Mouse (Mus musculus): ENCODE results near the gene Chmp6. TPM values are rescaled to one million over a fixed set of nuclear protein-coding genes. Genes with fewer than 3 reads are reported as not detected.

The Chmp6 gene
- polyA plus RNA-seq, 1 experiment from 2014 or later = 100 TPM

DNA sequence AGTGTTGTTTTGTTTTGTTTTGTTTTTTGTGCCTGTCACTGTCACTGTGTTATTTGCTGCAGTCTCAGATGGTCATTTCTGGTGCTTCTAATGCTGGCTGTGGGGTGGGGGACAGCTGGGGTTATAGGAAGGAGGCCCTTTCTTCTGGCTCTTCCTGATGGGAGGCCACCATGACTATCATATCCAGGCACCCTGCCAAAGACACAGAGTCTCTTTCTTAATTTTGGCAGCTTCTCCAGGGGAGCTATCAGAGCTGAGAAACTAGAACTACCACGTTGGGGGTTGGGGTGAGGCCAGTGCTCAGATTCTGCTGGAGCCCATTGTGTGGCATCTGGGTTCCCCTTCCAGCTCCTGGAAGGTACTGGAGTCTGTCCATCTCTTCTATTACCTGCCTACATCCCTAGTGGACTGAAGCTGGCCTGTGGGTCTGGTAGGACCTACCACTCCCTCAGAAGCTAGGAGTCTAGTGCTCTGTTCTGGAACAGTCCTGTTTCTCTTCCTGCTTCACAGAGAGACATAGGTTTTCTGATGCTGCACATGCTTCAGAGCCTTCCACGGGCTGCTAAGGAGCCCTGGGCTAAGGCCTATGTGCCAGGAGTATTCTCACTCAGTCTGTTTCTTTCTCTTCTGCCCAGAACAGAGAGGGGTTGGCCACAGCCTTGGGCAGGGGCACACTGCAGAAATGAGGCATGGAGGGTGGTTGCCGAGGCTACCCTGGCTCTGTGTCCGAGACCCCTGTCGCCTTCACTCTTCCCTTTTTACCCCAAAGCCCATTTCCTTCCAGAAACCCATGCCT is 39.4 kb downstream of the Chmp6 start:
- no peak for ATAC-seq (ENCODE audit: low FRiP score, low TSS enrichment)

DNA sequence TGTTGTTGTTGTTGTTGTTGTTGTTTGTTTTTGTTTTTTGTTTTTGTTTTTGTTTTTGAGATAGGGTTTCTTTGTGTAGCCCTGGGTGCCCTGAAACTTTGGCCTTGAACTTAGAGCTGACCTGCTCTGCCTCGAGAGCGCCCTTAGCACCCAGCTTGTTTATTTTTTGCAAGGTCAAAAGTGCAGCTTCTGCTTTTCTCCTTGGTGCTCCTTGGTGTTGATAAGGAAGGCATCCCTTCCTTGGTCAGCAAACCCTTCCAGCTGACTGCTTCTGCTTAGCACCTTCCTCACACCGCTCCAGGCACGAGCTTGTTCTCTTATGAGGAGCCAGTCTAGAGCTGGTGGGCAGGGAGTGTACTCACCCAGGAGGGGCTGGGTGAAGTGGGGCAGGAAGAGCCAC is 41.0 kb downstream of the Chmp6 start:
- Histone ChIP-seq H3K4me2 (ENCODE audit: low read length) (no peak overlapping the region), H3K36me3 (ENCODE audit: control insufficient read depth, insufficient read depth, low read length) (no peaks in the 10 kb centered on the region), H3K9ac (replicated peaks; ENCODE audit: low read length) (no peak overlapping the region), H3K4me1 (ENCODE audit: control insufficient read depth, insufficient read depth, low read length) (no peaks in the 10 kb centered on the region), H3K27me3 (ENCODE audit: control insufficient read depth, insufficient read depth, low read length) (no peaks in the 10 kb centered on the region), H3K27ac (replicated peaks; ENCODE audit: low read depth, low read length) (no peak overlapping the region), H3K9me3 (ENCODE audit: control insufficient read depth, low read length) (no peaks in the 10 kb centered on the region), H3K4me3 (replicated peaks; ENCODE audit: low read depth, low read length) (no peak overlapping the region)
- 91% methylated on average over 4 of the region's 4 CpGs for WGBS
- DNase-seq (no peak), ATAC-seq (ENCODE audit: low FRiP score, low TSS enrichment) (no peak)

More for the DNA sequence above, 39.4 kb downstream of the Chmp6 start:
- Histone ChIP-seq H3K27me3 (ENCODE audit: control insufficient read depth, insufficient read depth, low read length) (no peaks in the 10 kb centered on the region), H3K4me3 (replicated peaks; ENCODE audit: low read depth, low read length) (no peak overlapping the region), H3K4me2 (ENCODE audit: low read length) (no peak overlapping the region), H3K4me1 (ENCODE audit: control insufficient read depth, insufficient read depth, low read length) (no peaks in the 10 kb centered on the region), H3K9ac (replicated peaks; ENCODE audit: low read length) (no peak overlapping the region), H3K27ac (replicated peaks; ENCODE audit: low read depth, low read length) (no peak overlapping the region), H3K36me3 (ENCODE audit: control insufficient read depth, insufficient read depth, low read length) (no peaks in the 10 kb centered on the region), H3K9me3 (ENCODE audit: control insufficient read depth, low read length) (no peaks in the 10 kb centered on the region)
- WGBS = 57% methylated on average over 5 of the region's 5 CpGs
- DNase-seq = no peak

DNA sequence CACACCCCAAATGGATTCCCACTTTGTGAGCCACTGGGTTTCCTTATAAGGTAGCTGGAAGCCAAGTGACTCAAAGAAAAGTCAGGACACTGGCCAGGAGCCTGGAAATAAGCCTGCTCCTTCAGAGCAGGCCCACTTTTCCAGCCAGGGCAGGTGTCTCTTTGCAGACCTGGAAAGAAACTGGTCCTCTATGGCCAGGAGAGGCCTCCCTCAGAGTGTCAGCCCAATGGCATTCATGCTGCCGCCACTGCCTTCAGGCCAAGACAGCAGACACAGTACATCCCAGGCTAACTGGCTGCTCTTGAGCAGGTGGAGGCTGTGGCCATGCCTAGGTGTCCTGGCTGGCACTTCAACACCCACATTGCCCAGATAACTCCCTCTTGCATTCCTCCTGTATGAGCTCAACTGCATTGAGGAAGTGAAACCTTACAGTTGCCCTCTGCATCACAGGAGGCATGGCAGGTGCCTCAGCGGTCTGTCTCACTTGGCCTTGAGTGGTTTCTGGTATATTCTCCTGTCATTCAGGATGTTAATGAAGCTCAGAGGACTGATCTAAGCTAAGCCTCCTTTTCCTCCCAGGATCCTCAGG is 41.6 kb downstream of the Chmp6 start:
- Histone ChIP-seq H3K36me3 (ENCODE audit: control insufficient read depth, insufficient read depth, low read length) (no peaks in the 10 kb centered on the region), H3K4me1 (ENCODE audit: control insufficient read depth, insufficient read depth, low read length) (no peaks in the 10 kb centered on the region), H3K27ac (replicated peaks; ENCODE audit: low read depth, low read length) (0 out of 2 replicates have a peak overlapping the region, but pooled peaks have one; percentile 45), H3K9me3 (ENCODE audit: control insufficient read depth, low read length) (no peaks in the 10 kb centered on the region), H3K9ac (replicated peaks; ENCODE audit: low read length) (no peak overlapping the region), H3K4me2 (ENCODE audit: low read length) (no peak overlapping the region), H3K27me3 (ENCODE audit: control insufficient read depth, insufficient read depth, low read length) (no peaks in the 10 kb centered on the region), H3K4me3 (replicated peaks; ENCODE audit: low read depth, low read length) (no peak overlapping the region)
- 86% methylated on average over 2 of the region's 2 CpGs for WGBS
- DNase-seq (no peak), ATAC-seq (ENCODE audit: low FRiP score, low TSS enrichment) (no peak)

- Histone ChIP-seq H3K4me3 (replicated peaks; ENCODE audit: low read depth, low read length) (no peak overlapping the region), H3K4me2 (ENCODE audit: low read length) (no peak overlapping the region), H3K4me1 (ENCODE audit: control insufficient read depth, insufficient read depth, low read length) (no peaks in the 10 kb centered on the region), H3K27me3 (ENCODE audit: control insufficient read depth, insufficient read depth, low read length) (no peaks in the 10 kb centered on the region), H3K27ac (replicated peaks; ENCODE audit: low read depth, low read length) (no peak overlapping the region), H3K9ac (replicated peaks; ENCODE audit: low read length) (no peak overlapping the region), H3K9me3 (ENCODE audit: control insufficient read depth, low read length) (no peaks in the 10 kb centered on the region), H3K36me3 (ENCODE audit: control insufficient read depth, insufficient read depth, low read length) (no peaks in the 10 kb centered on the region)
- 74% methylated on average over 3 of the region's 3 CpGs for WGBS
- ATAC-seq (ENCODE audit: low FRiP score, low TSS enrichment) (no peak), DNase-seq (no peak)
Observed at GRCm38 (mm10) chr11:119955432-119955831, 42.2 kb downstream of the Chmp6 start.

DNA sequence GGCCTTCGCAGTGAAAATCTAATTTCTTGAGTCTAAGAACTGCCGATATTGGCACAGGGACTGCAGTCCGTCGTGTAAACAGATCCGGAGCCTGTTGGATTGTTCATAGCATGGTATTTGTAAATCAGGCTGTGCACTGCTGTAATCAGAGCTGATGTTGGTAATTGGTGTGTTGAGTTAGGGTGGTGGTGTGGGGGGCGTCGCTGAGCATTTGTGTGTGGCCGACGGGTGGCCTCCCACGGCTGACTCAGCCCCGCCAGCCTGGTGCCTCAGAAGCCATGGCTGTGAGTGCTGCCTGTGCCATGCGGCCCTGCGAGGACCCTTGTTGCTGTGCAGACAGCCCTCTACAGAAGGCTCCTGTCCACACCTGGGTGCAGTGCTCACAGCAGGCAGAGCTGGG is 43.3 kb downstream of the Chmp6 start:
- DNase-seq = no peak
- no peaks in the 10 kb centered on the region for H3K36me3 ChIP-seq (ENCODE audit: control insufficient read depth, insufficient read depth, low read length)
- H3K4me1 ChIP-seq (ENCODE audit: control insufficient read depth, insufficient read depth, low read length) = no peaks in the 10 kb centered on the region
- WGBS = 88% methylated on average over 13 of the region's 13 CpGs
- H3K27ac ChIP-seq (replicated peaks; ENCODE audit: low read depth, low read length) = no peak overlapping the region
- no peaks in the 10 kb centered on the region for H3K9me3 ChIP-seq (ENCODE audit: control insufficient read depth, low read length)
- H3K27me3 ChIP-seq (ENCODE audit: control insufficient read depth, insufficient read depth, low read length) = no peaks in the 10 kb centered on the region
- H3K4me2 ChIP-seq (ENCODE audit: low read length) = no peak overlapping the region
- H3K9ac ChIP-seq (replicated peaks; ENCODE audit: low read length) = no peak overlapping the region
- H3K4me3 ChIP-seq (replicated peaks; ENCODE audit: low read depth, low read length) = no peak overlapping the region
- no peak for ATAC-seq (ENCODE audit: low FRiP score, low TSS enrichment)

DNA sequence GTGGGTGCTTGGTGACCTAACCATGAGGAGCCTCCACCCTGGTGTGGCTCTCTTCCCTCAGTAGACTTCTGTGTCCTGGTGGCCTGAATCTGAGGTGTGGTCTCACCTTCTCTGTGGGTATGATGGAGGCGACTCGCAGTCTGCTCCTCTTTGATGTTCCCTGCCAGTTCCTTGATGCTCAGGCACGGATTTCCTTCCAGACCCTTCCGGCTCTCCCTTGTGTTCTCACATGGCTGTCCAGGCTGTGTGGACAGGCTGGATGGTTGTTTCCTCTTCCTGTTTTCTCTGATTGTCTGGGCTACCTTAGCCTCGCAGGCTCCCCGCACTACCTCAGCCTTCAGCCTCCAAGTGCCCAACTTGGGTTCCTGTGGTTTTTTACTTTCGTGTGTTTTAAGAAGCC is 45.6 kb downstream of the Chmp6 start:
- Histone ChIP-seq H3K36me3 (ENCODE audit: control insufficient read depth, insufficient read depth, low read length) (no peaks in the 10 kb centered on the region), H3K4me3 (replicated peaks; ENCODE audit: low read depth, low read length) (no peak overlapping the region), H3K4me2 (ENCODE audit: low read length) (no peak overlapping the region), H3K27me3 (ENCODE audit: control insufficient read depth, insufficient read depth, low read length) (no peaks in the 10 kb centered on the region), H3K9ac (replicated peaks; ENCODE audit: low read length) (no peak overlapping the region), H3K27ac (replicated peaks; ENCODE audit: low read depth, low read length) (0 out of 2 replicates have a peak overlapping the region, but pooled peaks have one; percentile 13), H3K4me1 (ENCODE audit: control insufficient read depth, insufficient read depth, low read length) (no peaks in the 10 kb centered on the region), H3K9me3 (ENCODE audit: control insufficient read depth, low read length) (no peaks in the 10 kb centered on the region)
- 90% methylated on average over 7 of the region's 7 CpGs for WGBS
- ATAC-seq (ENCODE audit: low FRiP score, low TSS enrichment) = no peak
- DNase-seq = no peak

- Histone ChIP-seq H3K27me3 (ENCODE audit: control insufficient read depth, insufficient read depth, low read length) (no peaks in the 10 kb centered on the region), H3K36me3 (ENCODE audit: control insufficient read depth, insufficient read depth, low read length) (no peaks in the 10 kb centered on the region), H3K27ac (replicated peaks; ENCODE audit: low read depth, low read length) (no peak overlapping the region), H3K4me3 (replicated peaks; ENCODE audit: low read depth, low read length) (no peak overlapping the region), H3K9ac (replicated peaks; ENCODE audit: low read length) (no peak overlapping the region), H3K4me1 (ENCODE audit: control insufficient read depth, insufficient read depth, low read length) (no peaks in the 10 kb centered on the region; the same call in 1 of the 2 replicates), H3K9me3 (ENCODE audit: control insufficient read depth, low read length) (no peaks in the 10 kb centered on the region), H3K4me2 (ENCODE audit: low read length) (no peak overlapping the region)
- ATAC-seq (ENCODE audit: low FRiP score, low TSS enrichment) = no peak
- 69% methylated on average over 4 of the region's 4 CpGs for WGBS
- DNase-seq = no peak
Observed at GRCm38 (mm10) chr11:119959714-119960113, 46.5 kb downstream of the Chmp6 start.

DNA sequence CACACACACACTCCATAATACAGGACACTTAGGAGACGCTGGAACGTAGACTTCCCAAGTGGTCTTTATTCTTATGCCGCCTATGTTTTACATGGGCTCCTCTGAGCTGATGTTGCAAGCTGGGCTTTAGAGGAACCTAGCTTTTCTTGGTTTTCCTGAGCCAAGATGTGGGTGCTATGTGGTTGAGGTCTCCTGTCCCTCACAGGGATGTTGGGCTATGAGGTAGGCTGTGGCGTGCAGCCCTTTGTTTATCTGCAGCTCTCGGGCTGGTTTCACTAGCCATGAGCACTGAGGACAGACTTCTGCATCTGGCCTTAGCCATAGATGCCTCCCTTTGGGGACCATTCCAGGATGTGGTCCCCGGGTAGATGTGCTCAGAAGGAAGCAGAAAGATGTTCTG is 47.4 kb downstream of the Chmp6 start:
- H3K4me2 ChIP-seq (ENCODE audit: low read length) = no peak overlapping the region
- H3K27me3 ChIP-seq (ENCODE audit: control insufficient read depth, insufficient read depth, low read length) = no peaks in the 10 kb centered on the region
- no peak overlapping the region for H3K27ac ChIP-seq (replicated peaks; ENCODE audit: low read depth, low read length)
- no peaks in the 10 kb centered on the region for H3K36me3 ChIP-seq (ENCODE audit: control insufficient read depth, insufficient read depth, low read length)
- no peak overlapping the region for H3K4me3 ChIP-seq (replicated peaks; ENCODE audit: low read depth, low read length)
- no peaks in the 10 kb centered on the region; the same call in 1 of the 2 replicates for H3K4me1 ChIP-seq (ENCODE audit: control insufficient read depth, insufficient read depth, low read length)
- no peak overlapping the region for H3K9ac ChIP-seq (replicated peaks; ENCODE audit: low read length)
- WGBS = 96% methylated on average over 6 of the region's 6 CpGs
- no peaks in the 10 kb centered on the region for H3K9me3 ChIP-seq (ENCODE audit: control insufficient read depth, low read length)
- ATAC-seq (ENCODE audit: low FRiP score, low TSS enrichment) = no peak
- DNase-seq = no peak

DNA sequence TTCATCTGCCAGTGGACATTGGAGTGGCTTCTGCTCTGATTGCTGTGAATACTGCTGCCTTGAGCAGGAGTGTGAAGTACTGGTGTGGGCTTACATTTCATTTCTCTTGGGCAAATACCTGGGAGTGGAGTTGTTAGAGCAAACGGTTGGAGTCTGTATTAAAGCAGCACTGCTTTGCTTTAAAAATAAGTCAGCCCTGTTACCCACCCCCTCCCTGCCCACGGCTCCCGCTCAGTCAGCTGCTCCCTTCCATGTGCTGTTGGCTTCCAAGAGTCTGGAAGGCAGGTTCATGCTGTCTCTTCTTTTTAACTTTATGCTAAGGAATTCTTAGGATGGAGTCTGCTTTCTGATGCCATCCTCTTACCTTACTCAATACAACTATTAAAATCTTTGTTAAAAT is 48.3 kb downstream of the Chmp6 start:
- Histone ChIP-seq H3K27me3 (ENCODE audit: control insufficient read depth, insufficient read depth, low read length) (no peaks in the 10 kb centered on the region), H3K9me3 (ENCODE audit: control insufficient read depth, low read length) (no peaks in the 10 kb centered on the region), H3K4me2 (ENCODE audit: low read length) (no peak overlapping the region), H3K36me3 (ENCODE audit: control insufficient read depth, insufficient read depth, low read length) (no peaks in the 10 kb centered on the region), H3K27ac (replicated peaks; ENCODE audit: low read depth, low read length) (no peak overlapping the region), H3K4me1 (ENCODE audit: control insufficient read depth, insufficient read depth, low read length) (no peaks in the 10 kb centered on the region; the same call in 1 of the 2 replicates), H3K4me3 (replicated peaks; ENCODE audit: low read depth, low read length) (no peak overlapping the region), H3K9ac (replicated peaks; ENCODE audit: low read length) (no peak overlapping the region)
- DNase-seq (no peak), ATAC-seq (ENCODE audit: low FRiP score, low TSS enrichment) (no peak)
- 81% methylated on average over 3 of the region's 3 CpGs for WGBS
